Mouse (Mus musculus) forebrain, embryonic 10.5 days (tissue): ENCODE measurements around the gene Nckap5l. TPM values are rescaled to one million over a fixed set of nuclear protein-coding genes. Genes with fewer than 3 reads are reported as not detected.

Experiments
- DNase-seq: peaks from one replicate; pipeline ENCODE4 v3.0.0-alpha.2; 2017; ENCODE audit warnings: low spot score; ENCODE audit errors: extremely low spot score
- H3K27ac ChIP-seq: fragments of 300-500 bp; sonication (generic); 2 replicates; pipeline ENCODE4 v1.5.1; 2016; ENCODE audit warnings: mild to moderate bottlenecking
- H3K27me3 ChIP-seq: fragments of 300-500 bp; sonication (generic); 2 replicates; pipeline ENCODE4 v1.6.1; 2016; ENCODE audit warnings: mild to moderate bottlenecking; ENCODE audit not compliant: poor library complexity, severe bottlenecking
- H3K36me3 ChIP-seq: fragments of 300-500 bp; sonication (generic); replicated peaks from 2 replicates; pipeline ENCODE4 v1.6.1; 2016; ENCODE audit warnings: mild to moderate bottlenecking, moderate library complexity
- H3K4me1 ChIP-seq: fragments of 300-500 bp; sonication (generic); 2 replicates; pipeline ENCODE4 v1.6.1; 2016
- H3K4me3 ChIP-seq: fragments of 300-500 bp; sonication (generic); 2 replicates; pipeline ENCODE4 v1.5.1; 2016; ENCODE audit warnings: mild to moderate bottlenecking, moderate library complexity
- H3K9me3 ChIP-seq: fragments of 300-500 bp; sonication (generic); 2 replicates; pipeline ENCODE4 v1.6.1; 2016; ENCODE audit warnings: mild to moderate bottlenecking, moderate library complexity
- WGBS: fragments of 180-500 bp; shearing (Covaris S2); methylation state at CpG from one replicate; pipeline ENCODE4 v1.1.7; 2016; 5-methylcytosine and 5-hydroxymethylcytosine counted together
- polyA plus RNA-seq: library from polyadenylated mRNA; unstranded; fragments of >200 nt; fragmentation: Nextera tagmentation; extraction: Ambion mirVana; gene quantifications from 2 replicates; pipeline ENCODE4 v1.2.1, GENCODE M21; 2016

Gene Nckap5l
- polyA plus RNA-seq = 10.9 and 13.7 TPM in 2 replicates

- H3K9me3 ChIP-seq = no peaks in the 10 kb centered on the region
- peaks cover 29% of the 10 kb centered on the region for H3K36me3 ChIP-seq
- H3K4me1 ChIP-seq = peaks cover 48% of the 10 kb centered on the region
- H3K4me3 ChIP-seq = peak within 1 kb of the TSS; percentile 92
- peak within 1 kb of the TSS; percentile 94 for H3K27ac ChIP-seq
- H3K27me3 ChIP-seq = no peaks in the 10 kb centered on the region
- WGBS = 1% methylated on average over 44 of the region's 45 CpGs
- DNase-seq = peak; percentile 98
Measured at GRCm38 (mm10) chr15:99457606-99458401, at the start of gene Nckap5l. TSS of gene Nckap5l (minus strand) at chr15:99457748.

GRCm38 (mm10) chr15:99505324-99506095 lies 48.0 kb upstream of the Nckap5l start:
- Histone ChIP-seq H3K27ac (0 out of 2 replicates have a peak overlapping the region, but pooled peaks have one; percentile 30), H3K4me1 (peaks cover 49% of the 10 kb centered on the region), H3K4me3 (no peak overlapping the region), H3K27me3 (peaks cover 5% of the 10 kb centered on the region; the same call in 1 of the 2 replicates), H3K9me3 (no peaks in the 10 kb centered on the region), H3K36me3 (no peaks in the 10 kb centered on the region)
- no peak for DNase-seq
- 83% methylated on average over 15 of the region's 15 CpGs for WGBS

- H3K4me1 ChIP-seq = peaks cover 54% of the 10 kb centered on the region
- no peaks in the 10 kb centered on the region for H3K36me3 ChIP-seq
- no peak overlapping the region for H3K27ac ChIP-seq
- WGBS = 81% methylated on average over 5 of the region's 5 CpGs
- H3K27me3 ChIP-seq = peaks cover 26% of the 10 kb centered on the region
- H3K4me3 ChIP-seq = no peak overlapping the region
- DNase-seq = no peak
- H3K9me3 ChIP-seq = no peaks in the 10 kb centered on the region
Measured at GRCm38 (mm10) chr15:99503256-99503655, 45.7 kb upstream of the Nckap5l start.

GRCm38 (mm10) chr15:99502311-99502831 lies 44.8 kb upstream of the Nckap5l start:
- Histone ChIP-seq H3K36me3 (no peaks in the 10 kb centered on the region), H3K9me3 (no peaks in the 10 kb centered on the region), H3K27me3 (peaks cover 34% of the 10 kb centered on the region), H3K27ac (peak overlapping the region; percentile 72), H3K4me3 (no peak overlapping the region), H3K4me1 (peaks cover 62% of the 10 kb centered on the region)
- DNase-seq = no peak
- 57% methylated on average over 12 of the region's 12 CpGs for WGBS

- H3K27me3 ChIP-seq = peaks cover 34% of the 10 kb centered on the region
- no peak for DNase-seq
- no peaks in the 10 kb centered on the region for H3K9me3 ChIP-seq
- H3K36me3 ChIP-seq = no peaks in the 10 kb centered on the region
- peak overlapping the region; percentile 72 for H3K27ac ChIP-seq
- no peak overlapping the region for H3K4me3 ChIP-seq
- 76% methylated on average over 20 of the region's 20 CpGs for WGBS
- H3K4me1 ChIP-seq = peaks cover 68% of the 10 kb centered on the region
Measured at GRCm38 (mm10) chr15:99501292-99502260, 44.0 kb upstream of the Nckap5l start.

GRCm38 (mm10) chr15:99500320-99500719 lies 42.8 kb upstream of the Nckap5l start:
- Histone ChIP-seq H3K4me3 (no peak overlapping the region), H3K27ac (no peak overlapping the region), H3K4me1 (peaks cover 57% of the 10 kb centered on the region), H3K36me3 (no peaks in the 10 kb centered on the region), H3K9me3 (no peaks in the 10 kb centered on the region), H3K27me3 (peaks cover 34% of the 10 kb centered on the region)
- no peak for DNase-seq
- 58% methylated on average over 5 of the region's 5 CpGs for WGBS

GRCm38 (mm10) chr15:99499726-99500125 lies 42.2 kb upstream of the Nckap5l start:
- no peak overlapping the region for H3K27ac ChIP-seq
- peaks cover 34% of the 10 kb centered on the region for H3K27me3 ChIP-seq
- H3K4me3 ChIP-seq = no peak overlapping the region
- no peak for DNase-seq
- H3K36me3 ChIP-seq = no peaks in the 10 kb centered on the region
- WGBS = 66% methylated on average over 6 of the region's 6 CpGs
- no peaks in the 10 kb centered on the region for H3K9me3 ChIP-seq
- H3K4me1 ChIP-seq = peaks cover 51% of the 10 kb centered on the region

- H3K4me3 ChIP-seq = no peak overlapping the region
- DNase-seq = no peak
- H3K9me3 ChIP-seq = no peaks in the 10 kb centered on the region
- 80% methylated on average over 4 of the region's 4 CpGs for WGBS
- H3K4me1 ChIP-seq = peaks cover 45% of the 10 kb centered on the region
- peaks cover 34% of the 10 kb centered on the region for H3K27me3 ChIP-seq
- no peaks in the 10 kb centered on the region for H3K36me3 ChIP-seq
- no peak overlapping the region for H3K27ac ChIP-seq
Measured at GRCm38 (mm10) chr15:99498781-99499180, 41.2 kb upstream of the Nckap5l start.

- Histone ChIP-seq H3K9me3 (no peaks in the 10 kb centered on the region), H3K27me3 (peaks cover 37% of the 10 kb centered on the region), H3K4me1 (peaks cover 42% of the 10 kb centered on the region), H3K27ac (no peak overlapping the region), H3K4me3 (no peak overlapping the region), H3K36me3 (no peaks in the 10 kb centered on the region)
- 83% methylated on average over 4 of the region's 4 CpGs for WGBS
- no peak for DNase-seq
Measured at GRCm38 (mm10) chr15:99498356-99498755, 40.8 kb upstream of the Nckap5l start.

- Histone ChIP-seq H3K27me3 (peaks cover 37% of the 10 kb centered on the region), H3K27ac (no peak overlapping the region), H3K4me1 (peaks cover 37% of the 10 kb centered on the region), H3K4me3 (no peak overlapping the region), H3K9me3 (no peaks in the 10 kb centered on the region), H3K36me3 (no peaks in the 10 kb centered on the region)
- WGBS = 54% methylated on average over 12 of the region's 12 CpGs
- DNase-seq = no peak
Measured at GRCm38 (mm10) chr15:99497527-99498242, 40.1 kb upstream of the Nckap5l start.

- 16% methylated on average over 4 of the region's 4 CpGs for WGBS
- Histone ChIP-seq H3K36me3 (no peaks in the 10 kb centered on the region), H3K4me3 (no peak overlapping the region), H3K27me3 (peaks cover 40% of the 10 kb centered on the region), H3K4me1 (peaks cover 30% of the 10 kb centered on the region), H3K9me3 (no peaks in the 10 kb centered on the region), H3K27ac (no peak overlapping the region)
- DNase-seq = peak; percentile 61
Measured at GRCm38 (mm10) chr15:99497061-99497460, 39.5 kb upstream of the Nckap5l start.
